Mouse (Mus musculus) liver (tissue): Measurements from ENCODE around the gene Cyp3a25.
"Not testable (repeated sequence)": the region's sequence is repeated elsewhere in the genome, so short reads cannot be mapped to it uniquely, and the experiment has no call there.

Experiments
- DNase-seq: peaks from one replicate; pipeline ENCODE4 v3.0.0-alpha.2; 2020; ENCODE audit warnings: mixed read lengths

Cyp3a25 gene

DNA sequence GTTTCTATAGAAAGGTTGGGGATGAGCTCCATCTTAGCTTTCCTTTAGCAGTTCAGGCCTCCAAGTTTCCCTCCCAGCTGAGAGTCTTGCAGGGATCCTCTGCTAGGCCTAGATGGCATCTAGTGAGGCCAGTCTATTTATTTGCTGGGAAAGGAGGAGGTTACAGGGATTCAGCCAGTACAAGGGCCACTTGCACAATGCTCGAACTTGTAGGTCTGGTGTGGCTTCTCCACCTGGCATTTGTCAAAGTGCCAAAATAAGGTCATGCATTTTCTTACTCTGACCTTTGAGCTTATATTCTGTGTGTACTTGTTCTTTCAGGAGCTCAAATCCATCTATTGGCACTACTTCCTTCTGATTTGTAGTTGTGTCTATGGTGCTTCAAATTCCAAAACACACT lies at the start of gene Cyp3a25:
TSS of gene Cyp3a25 (minus strand) at position 110 of the 400 bp plus-strand sequence.
- DNase-seq: not testable (repeated sequence)

DNA sequence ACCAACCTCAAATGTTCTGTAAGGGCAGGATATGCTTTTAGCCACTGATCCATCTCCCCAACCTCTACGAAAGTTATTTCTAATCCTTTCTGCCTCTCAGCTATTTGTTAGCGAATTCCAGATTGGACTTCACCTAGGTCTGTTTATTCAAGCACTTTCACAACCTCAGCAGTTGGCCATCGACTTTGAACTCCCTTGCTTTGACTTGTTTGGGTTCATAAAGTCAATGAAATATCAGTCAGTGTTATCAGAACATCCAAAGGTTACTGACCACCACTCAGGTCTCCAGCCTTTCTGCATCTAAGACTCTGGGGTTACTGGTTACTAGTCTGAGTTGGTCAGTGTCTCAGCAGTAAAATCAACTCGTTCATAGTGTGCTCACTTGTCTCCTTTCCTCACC lies 11.7 kb upstream of the Cyp3a25 start:
- DNase-seq: no peak

DNA sequence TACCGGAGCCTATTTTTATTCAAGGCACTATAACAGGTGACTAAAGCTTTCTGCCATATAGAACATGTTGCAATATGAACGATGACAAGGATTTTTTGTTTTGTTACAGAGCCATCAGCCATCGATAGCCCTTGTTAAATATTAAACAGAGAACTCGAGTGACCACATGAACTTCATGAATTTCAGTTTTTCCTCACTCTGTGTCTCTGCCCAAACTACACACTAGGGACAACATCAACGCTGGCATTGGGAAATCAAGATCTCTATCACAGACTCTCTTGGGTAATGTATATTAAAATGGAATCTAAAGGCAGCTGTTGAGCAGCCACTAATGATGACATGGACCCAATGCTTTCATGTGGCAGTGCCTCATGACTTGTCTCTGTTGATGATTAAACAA lies 8.9 kb upstream of the Cyp3a25 start:
- no peak for DNase-seq

DNA sequence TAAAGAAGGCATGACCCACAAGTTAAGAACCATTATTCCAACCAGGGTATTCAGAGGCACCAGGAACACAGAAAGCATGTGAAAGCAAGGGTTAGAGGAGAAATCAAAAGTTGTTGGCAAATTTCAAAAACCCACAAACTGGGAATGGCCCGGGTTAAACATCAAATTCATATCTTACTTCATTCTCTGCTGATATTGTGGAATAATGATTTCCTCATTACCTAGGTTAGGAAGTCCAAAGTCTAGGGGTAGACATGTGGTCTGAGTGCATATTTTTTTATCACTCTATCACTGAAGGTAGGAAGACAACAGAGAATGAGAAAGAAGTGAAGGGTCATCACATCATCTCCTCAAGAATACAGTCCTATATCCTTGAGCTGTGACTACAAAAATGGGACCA lies 1.8 kb upstream of the Cyp3a25 start:
- no peak for DNase-seq

DNA sequence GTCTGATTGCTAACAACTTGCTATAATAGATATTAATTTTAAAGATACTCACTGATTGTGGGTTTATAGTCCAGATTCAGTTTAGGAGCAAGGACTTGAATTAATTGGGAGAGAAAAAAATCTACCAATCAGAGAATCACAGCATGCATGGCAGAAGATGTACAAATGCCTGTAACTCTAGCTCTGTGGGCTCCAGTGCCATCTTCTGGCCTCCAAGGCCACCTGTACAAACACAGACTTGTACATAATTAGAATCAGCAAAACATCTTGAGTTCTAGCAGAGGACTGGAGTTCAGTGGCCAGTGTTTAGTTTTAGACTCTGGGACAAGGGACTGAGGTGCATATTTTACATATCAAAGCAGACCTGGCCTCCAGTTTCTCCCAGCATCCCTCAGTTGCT lies 42.3 kb downstream of the Cyp3a25 start:
- no peak for DNase-seq
